Mouse (Mus musculus) thymus, adult 2 months (tissue): ENCODE results near the gene Fam168a. TPM values are rescaled to one million over a fixed set of nuclear protein-coding genes. Genes with fewer than 3 reads are reported as not detected.

Source experiments
- DNase-seq: peaks from one replicate; pipeline ENCODE4 v3.0.0; 2021
- H3K27ac ChIP-seq: fragments of 200-500 bp; 2 replicates; pipeline ENCODE4 v1.5.1; 2012; ENCODE audit warnings: low read length, control low read depth; ENCODE audit not compliant: control insufficient read depth, insufficient read depth
- H3K27me3 ChIP-seq: fragments of 200-500 bp; 2 replicates; pipeline ENCODE4 v1.6.1; 2012; ENCODE audit warnings: mild to moderate bottlenecking, low read length, moderate library complexity, mixed read lengths; ENCODE audit not compliant: control insufficient read depth, insufficient read depth
- H3K36me3 ChIP-seq: fragments of 200-500 bp; 2 replicates; pipeline ENCODE4 v1.6.1; 2012; ENCODE audit warnings: mild to moderate bottlenecking, low read length, moderate library complexity; ENCODE audit not compliant: control insufficient read depth, insufficient read depth
- H3K4me1 ChIP-seq: fragments of 200-500 bp; replicated peaks from 2 replicates; pipeline ENCODE4 v1.6.1; 2012; ENCODE audit warnings: low read length; ENCODE audit not compliant: control insufficient read depth, insufficient read depth
- H3K4me3 ChIP-seq: fragments of 200-500 bp; 2 replicates; pipeline ENCODE4 v1.5.1; 2012; ENCODE audit warnings: mild to moderate bottlenecking, low read length, control low read depth, moderate library complexity; ENCODE audit not compliant: control insufficient read depth, insufficient read depth
- CTCF ChIP-seq: fragments of 200-500 bp; IDR thresholded peaks from 2 replicates; pipeline ENCODE4 v1.5.1; 2012; ENCODE audit warnings: mild to moderate bottlenecking, control low read depth, low read length, moderate library complexity, borderline replicate concordance; ENCODE audit not compliant: control insufficient read depth, poor library complexity, insufficient read depth; ENCODE audit errors: extremely low read depth
- POLR2A ChIP-seq: fragments of 200-500 bp; IDR thresholded peaks from 2 replicates; pipeline ENCODE4 v1.6.1; 2012; ENCODE audit warnings: mild to moderate bottlenecking, low read length, control low read depth, moderate library complexity; ENCODE audit not compliant: control insufficient read depth, poor library complexity, insufficient read depth; ENCODE audit errors: extremely low read depth
- WGBS: fragments of 180-500 bp; shearing (Covaris S2); methylation state at CpG from one replicate; pipeline ENCODE4 v1.1.7; 2018; 5-methylcytosine and 5-hydroxymethylcytosine counted together
- polyA plus RNA-seq: library from polyadenylated mRNA; depleted of rRNA; stranded (reverse); fragments of >200 nt; gene quantifications from 2 replicates; pipeline ENCODE4 v1.2.3, GENCODE M21; 2012

Gene Fam168a
- polyA plus RNA-seq, 1 experiment, result 144 TPM

DNA sequence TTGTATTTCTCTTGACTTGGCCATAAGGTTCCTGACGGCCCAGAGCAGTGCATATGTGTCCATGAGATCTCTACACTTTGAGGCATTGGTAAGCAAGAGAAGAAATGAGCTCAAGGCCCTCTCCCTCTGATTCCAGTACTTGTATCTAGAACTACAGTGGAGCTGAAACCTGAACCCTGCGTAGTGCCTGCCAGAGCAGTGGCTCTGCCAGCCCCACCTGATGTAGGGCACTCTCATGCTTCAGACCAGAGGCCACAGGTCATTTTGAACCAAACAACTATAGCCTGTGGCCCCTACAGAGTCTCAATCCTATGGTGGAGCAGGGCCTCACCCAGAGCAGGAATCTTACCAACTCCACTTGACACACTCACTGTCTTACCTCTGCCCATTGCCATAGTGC lies 143.1 kb downstream of the Fam168a start:
- Histone ChIP-seq H3K27ac (no peak overlapping the region), H3K36me3 (peaks cover 5% of the 10 kb centered on the region; the same call in 1 of the 2 replicates), H3K27me3 (no peaks in the 10 kb centered on the region), H3K4me1 (peaks cover 42% of the 10 kb centered on the region), H3K4me3 (no peak overlapping the region)
- TF ChIP-seq CTCF (no peak), POLR2A (no peak)
- 95% methylated on average over 2 of the region's 2 CpGs for WGBS
- no peak for DNase-seq

DNA sequence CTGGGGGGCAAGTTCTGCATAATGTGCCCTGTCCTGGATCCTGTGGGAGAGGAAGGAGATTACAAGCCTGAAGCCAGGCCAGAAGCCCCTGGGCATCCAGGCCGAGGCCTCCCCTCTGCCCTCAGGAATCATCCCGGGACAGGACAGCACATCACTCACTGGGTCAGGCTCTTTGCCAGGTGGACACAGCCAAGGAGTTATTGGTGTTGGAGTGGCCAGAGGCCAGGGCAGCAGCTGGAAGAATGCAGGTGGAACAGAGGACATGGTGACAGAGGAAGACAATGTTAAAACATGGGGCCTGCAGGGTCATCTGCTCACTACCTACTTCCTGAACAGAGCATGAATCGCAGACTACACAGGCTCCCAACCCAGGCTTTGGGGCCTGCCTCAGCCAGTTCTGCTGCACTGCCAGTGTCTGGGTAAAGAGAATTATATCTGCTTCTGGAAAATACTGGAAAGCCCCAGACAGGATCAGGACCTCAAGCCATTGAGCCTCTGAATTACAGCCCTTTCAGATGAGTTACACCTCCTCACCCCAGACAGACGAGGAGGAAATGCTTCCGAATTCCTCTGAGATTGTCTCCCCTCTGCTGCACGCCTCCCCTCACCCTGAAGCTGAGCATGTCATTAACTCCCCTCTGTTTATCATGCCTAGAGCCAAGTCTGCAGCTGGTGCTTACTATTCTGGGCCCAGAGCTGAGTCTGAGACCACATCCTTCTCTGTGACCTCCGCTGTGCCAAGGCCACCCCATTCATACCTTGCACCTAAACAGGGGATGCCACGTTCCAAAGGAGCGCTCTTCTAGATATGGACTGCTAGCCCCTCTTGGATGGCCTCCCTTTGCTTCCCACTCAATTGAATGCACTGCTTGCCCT lies 145.3 kb downstream of the Fam168a start:
- H3K27me3 ChIP-seq, result no peaks in the 10 kb centered on the region
- no peak for DNase-seq
- H3K4me1 ChIP-seq, result peaks cover 54% of the 10 kb centered on the region
- no peak for TF ChIP-seq CTCF
- no peak for TF ChIP-seq POLR2A
- peaks cover 5% of the 10 kb centered on the region; the same call in 1 of the 2 replicates for H3K36me3 ChIP-seq
- no peak overlapping the region for H3K4me3 ChIP-seq
- H3K27ac ChIP-seq, result no peak overlapping the region
- 64% methylated on average over 9 of the region's 9 CpGs for WGBS

DNA sequence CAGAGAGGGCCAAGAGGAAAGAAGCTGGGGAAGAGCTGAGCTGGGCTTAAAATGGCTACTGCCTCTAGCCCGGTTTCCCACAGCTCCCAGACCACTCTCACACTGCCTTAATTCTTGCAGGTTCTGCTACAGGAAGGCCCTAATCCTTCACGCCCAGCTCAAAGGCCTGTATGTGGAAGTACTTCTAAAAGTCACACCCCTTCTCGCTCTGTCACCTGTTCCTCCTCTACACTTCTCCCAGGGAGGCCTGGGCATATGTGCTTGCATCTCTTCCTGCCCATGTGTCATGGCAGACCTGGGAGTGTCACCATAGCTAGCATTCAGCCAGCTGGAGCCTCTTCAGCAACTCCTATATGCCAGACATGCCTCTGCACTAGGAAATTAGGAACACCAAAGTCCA lies 147.0 kb downstream of the Fam168a start:
- Histone ChIP-seq H3K27ac (peak overlapping the region; percentile 5; the same call in 1 of the 2 replicates), H3K4me1 (peaks cover 66% of the 10 kb centered on the region), H3K36me3 (peaks cover 3% of the 10 kb centered on the region; the same call in 1 of the 2 replicates), H3K27me3 (no peaks in the 10 kb centered on the region), H3K4me3 (no peak overlapping the region)
- no peak for DNase-seq
- WGBS, result 37% methylated on average over 3 of the region's 3 CpGs
- TF ChIP-seq POLR2A (no peak), CTCF (no peak)

DNA sequence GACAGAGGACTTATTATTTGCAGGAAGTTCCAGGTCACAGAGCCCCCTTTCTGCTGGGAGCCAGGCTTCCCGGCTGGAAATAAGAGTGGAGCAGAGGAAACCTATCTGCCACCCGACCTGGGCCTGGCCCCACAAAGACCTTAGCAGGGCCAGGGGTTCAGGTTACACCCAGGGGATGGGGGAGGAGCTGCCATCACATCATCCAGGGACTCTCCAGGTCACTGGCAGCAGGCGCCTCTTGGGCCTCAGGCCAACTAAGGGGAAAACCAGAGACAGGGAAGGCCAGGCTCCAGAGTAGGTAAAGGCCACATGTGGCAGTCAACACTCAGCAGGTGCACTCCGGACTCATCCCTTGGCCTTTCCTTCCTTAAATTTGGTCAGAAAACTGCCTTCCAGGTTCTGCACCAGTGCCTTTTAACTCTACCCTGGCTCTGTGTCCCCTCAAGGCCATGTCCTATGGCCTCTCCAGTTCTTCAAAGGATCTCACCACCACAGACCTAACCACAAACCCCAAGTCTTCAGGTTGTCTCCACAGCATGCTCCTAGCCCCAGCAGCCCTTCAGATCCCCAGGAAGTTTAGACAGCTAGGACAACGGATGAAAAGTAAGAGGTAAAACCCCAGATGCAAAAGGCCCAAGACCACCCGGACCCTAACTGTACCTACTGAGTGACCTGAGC lies 147.8 kb downstream of the Fam168a start:
- WGBS, result 38% methylated on average over 6 of the region's 6 CpGs
- peak overlapping the region; percentile 99; the same call in 1 of the 2 replicates for H3K27ac ChIP-seq
- H3K36me3 ChIP-seq, result no peaks in the 10 kb centered on the region; the same call in 1 of the 2 replicates
- H3K4me3 ChIP-seq, result peak overlapping the region; percentile 43
- no peak for DNase-seq
- peaks cover 66% of the 10 kb centered on the region for H3K4me1 ChIP-seq
- H3K27me3 ChIP-seq, result no peaks in the 10 kb centered on the region
- TF ChIP-seq POLR2A (no peak), CTCF (no peak)

DNA sequence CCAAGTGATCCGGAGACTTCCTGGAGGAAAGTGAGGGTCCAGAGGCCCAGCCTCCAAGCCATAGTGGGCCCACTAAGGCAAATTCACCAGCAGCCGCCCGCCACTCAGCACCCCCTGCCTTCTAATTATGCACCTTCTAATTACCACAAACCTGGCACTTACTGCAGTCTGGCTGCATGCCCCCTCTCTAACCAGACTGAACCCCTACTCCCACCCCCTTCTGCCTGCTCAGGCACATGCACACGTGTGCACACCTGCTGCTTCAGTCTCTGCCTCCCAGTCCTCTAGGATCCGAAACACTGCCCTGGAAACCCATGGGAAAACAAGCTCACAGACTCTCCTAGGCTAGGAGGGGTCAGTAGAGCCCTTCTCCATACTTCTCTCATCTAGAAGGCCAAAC lies 148.4 kb downstream of the Fam168a start:
- 21% methylated on average over 5 of the region's 5 CpGs for WGBS

DNA sequence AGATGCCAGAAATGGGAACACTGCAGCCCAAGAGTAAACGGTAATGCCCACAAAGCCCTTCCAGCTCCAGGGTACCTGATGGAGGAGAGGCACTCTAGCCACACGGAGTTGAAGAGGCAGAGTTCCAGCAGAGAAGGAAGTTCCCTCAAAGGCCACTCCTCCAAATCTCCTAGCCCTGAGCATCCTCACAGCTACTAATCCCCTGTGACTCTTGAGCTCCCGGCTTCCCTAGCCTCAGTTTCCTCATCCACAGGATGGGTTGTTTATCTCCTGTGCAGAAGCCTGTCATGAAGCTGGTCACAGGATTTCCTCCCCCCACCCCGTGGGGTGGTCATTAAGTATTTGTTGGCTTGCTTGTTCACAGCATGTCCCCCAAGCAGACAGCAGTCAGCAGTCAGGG lies 148.9 kb downstream of the Fam168a start:
- TF ChIP-seq POLR2A (no peak), CTCF (no peak)
- H3K4me1 ChIP-seq, result peaks cover 66% of the 10 kb centered on the region
- H3K4me3 ChIP-seq, result peak overlapping the region; percentile 43
- H3K27me3 ChIP-seq, result no peaks in the 10 kb centered on the region
- WGBS, result 10% methylated on average over 4 of the region's 4 CpGs
- peak overlapping the region; percentile 99 for H3K27ac ChIP-seq
- no peak for DNase-seq
- no peaks in the 10 kb centered on the region for H3K36me3 ChIP-seq

More for the DNA sequence above, 148.4 kb downstream of the Fam168a start:
- H3K4me3 ChIP-seq, result peak overlapping the region; percentile 43
- H3K36me3 ChIP-seq, result no peaks in the 10 kb centered on the region
- TF ChIP-seq CTCF (no peak), POLR2A (no peak)
- H3K27ac ChIP-seq, result peak overlapping the region; percentile 99
- H3K4me1 ChIP-seq, result peaks cover 66% of the 10 kb centered on the region
- DNase-seq, result no peak
- no peaks in the 10 kb centered on the region for H3K27me3 ChIP-seq
